Mouse (Mus musculus) olfactory bulb, adult 2 months (tissue): ENCODE measurements around the gene Hephl1.

Experiments
- CTCF ChIP-seq: fragments of 200-500 bp; IDR thresholded peaks from 2 replicates; pipeline ENCODE4 v1.5.1; 2012; ENCODE audit warnings: low read depth, mild to moderate bottlenecking, low read length, moderate library complexity; ENCODE audit not compliant: insufficient read depth
- POLR2A ChIP-seq: fragments of 200-500 bp; IDR thresholded peaks from 2 replicates; pipeline ENCODE4 v1.6.1; 2012; ENCODE audit warnings: mild to moderate bottlenecking, low read depth, low read length, moderate library complexity; ENCODE audit not compliant: insufficient read depth

GRCm38 (mm10) chr9:15017791-15018755, 93.8 kb downstream of the Hephl1 start:
- TF ChIP-seq CTCF (no peak), POLR2A (no peak)
